Mouse (Mus musculus) spleen, adult 2 months (tissue): ENCODE measurements around the gene Gm11444.

Source experiments
- CTCF ChIP-seq: fragments of 200-500 bp; IDR thresholded peaks from 2 replicates; pipeline ENCODE4 v1.5.1; 2011; ENCODE audit warnings: mild to moderate bottlenecking, inconsistent platforms; ENCODE audit not compliant: insufficient read depth, insufficient read length, insufficient replicate concordance; ENCODE audit errors: extremely low read depth
- POLR2A ChIP-seq: fragments of 200-500 bp; IDR thresholded peaks from 2 replicates; pipeline ENCODE4 v1.6.1; 2011; ENCODE audit warnings: low read depth, low read length, inconsistent platforms

DNA sequence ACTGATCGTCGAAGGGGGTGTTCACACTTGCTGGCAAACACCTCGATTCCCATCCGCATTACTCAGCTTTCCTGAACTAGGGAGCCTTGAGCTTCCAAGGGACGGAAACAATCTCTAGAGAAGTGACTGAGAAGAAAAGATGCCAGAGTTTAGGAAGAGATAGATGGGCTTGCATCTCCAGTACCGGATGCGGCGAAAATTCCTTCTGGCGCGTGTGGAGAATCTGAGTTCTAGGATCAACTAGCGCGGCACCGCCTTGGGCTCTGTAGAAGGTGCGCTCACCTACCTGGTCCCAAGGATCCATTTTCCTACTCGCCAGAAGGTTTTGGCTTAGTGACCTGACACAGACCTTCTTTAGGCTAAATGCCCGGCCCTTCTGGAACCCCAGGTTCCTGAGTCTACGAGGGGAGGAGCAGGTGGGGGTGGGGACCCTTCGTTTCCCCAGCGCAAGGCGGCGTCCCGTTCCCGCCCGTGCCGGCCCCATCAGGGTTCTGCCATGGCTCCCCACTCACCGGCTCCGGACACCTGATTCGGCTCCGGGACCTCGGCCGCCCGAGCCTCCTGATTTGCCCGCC lies 18.4 kb downstream of the Gm11444 start:
- TF ChIP-seq CTCF (no peak), POLR2A (no peak)
